Mouse (Mus musculus) midbrain, embryonic 11.5 days (tissue): ENCODE measurements at regions not wholly inside any gene's neighbourhood (a gene's known extent, or its start where the extent isn't known, plus 50 kb on each side); places are given as distances from the start of the nearest gene placed in this dataset.

ENCODE experiments used
- ATAC-seq: fragments of 200-750 bp; cut with Nextera tagmentation; 2 replicates; pipeline ENCODE4 v1.8.0; 2017; ENCODE audit warnings: moderate TSS enrichment, moderate library complexity; ENCODE audit not compliant: low FRiP score
- DNase-seq: peaks from one replicate; pipeline ENCODE4 v3.0.0; 2015; ENCODE audit warnings: low spot score; ENCODE audit errors: missing footprints
- H3K27ac ChIP-seq: fragments of 300-500 bp; sonication (generic); 2 replicates; pipeline ENCODE4 v1.5.1; 2014; ENCODE audit warnings: low read depth, low read length
- H3K27me3 ChIP-seq: fragments of 300-500 bp; sonication (generic); 2 replicates; pipeline ENCODE4 v1.6.1; 2014; ENCODE audit warnings: mild to moderate bottlenecking, low read length, moderate library complexity, mixed read lengths; ENCODE audit not compliant: control insufficient read depth, insufficient read depth
- H3K36me3 ChIP-seq: fragments of 300-500 bp; sonication (generic); 2 replicates; pipeline ENCODE4 v1.6.1; 2014; ENCODE audit warnings: mild to moderate bottlenecking, low read length, moderate library complexity, mixed read lengths; ENCODE audit not compliant: control insufficient read depth, insufficient read depth
- H3K4me1 ChIP-seq: fragments of 300-500 bp; sonication (generic); 2 replicates; pipeline ENCODE4 v1.6.1; 2014; ENCODE audit warnings: low read length; ENCODE audit not compliant: control insufficient read depth, insufficient read depth
- H3K4me2 ChIP-seq: fragments of 300-500 bp; sonication (generic); 2 replicates; pipeline ENCODE4 v1.6.1; 2014; ENCODE audit warnings: mild to moderate bottlenecking, moderate library complexity
- H3K4me3 ChIP-seq: fragments of 300-500 bp; sonication (generic); 2 replicates; pipeline ENCODE4 v1.5.1; 2014; ENCODE audit warnings: low read depth, low read length
- H3K9ac ChIP-seq: fragments of 300-500 bp; sonication (generic); 2 replicates; pipeline ENCODE4 v1.6.1; 2014; ENCODE audit warnings: low read length
- H3K9me3 ChIP-seq: fragments of 300-500 bp; sonication (generic); 2 replicates; pipeline ENCODE4 v1.6.1; 2016; ENCODE audit warnings: low read length; ENCODE audit not compliant: control insufficient read depth
- WGBS: fragments of 180-500 bp; shearing (Covaris S2); extraction: QIAGEN DNeasy Blood & Tissue Kit; methylation state at CpG from one replicate; pipeline ENCODE4 v1.1.7; 2014; 5-methylcytosine and 5-hydroxymethylcytosine counted together

DNA sequence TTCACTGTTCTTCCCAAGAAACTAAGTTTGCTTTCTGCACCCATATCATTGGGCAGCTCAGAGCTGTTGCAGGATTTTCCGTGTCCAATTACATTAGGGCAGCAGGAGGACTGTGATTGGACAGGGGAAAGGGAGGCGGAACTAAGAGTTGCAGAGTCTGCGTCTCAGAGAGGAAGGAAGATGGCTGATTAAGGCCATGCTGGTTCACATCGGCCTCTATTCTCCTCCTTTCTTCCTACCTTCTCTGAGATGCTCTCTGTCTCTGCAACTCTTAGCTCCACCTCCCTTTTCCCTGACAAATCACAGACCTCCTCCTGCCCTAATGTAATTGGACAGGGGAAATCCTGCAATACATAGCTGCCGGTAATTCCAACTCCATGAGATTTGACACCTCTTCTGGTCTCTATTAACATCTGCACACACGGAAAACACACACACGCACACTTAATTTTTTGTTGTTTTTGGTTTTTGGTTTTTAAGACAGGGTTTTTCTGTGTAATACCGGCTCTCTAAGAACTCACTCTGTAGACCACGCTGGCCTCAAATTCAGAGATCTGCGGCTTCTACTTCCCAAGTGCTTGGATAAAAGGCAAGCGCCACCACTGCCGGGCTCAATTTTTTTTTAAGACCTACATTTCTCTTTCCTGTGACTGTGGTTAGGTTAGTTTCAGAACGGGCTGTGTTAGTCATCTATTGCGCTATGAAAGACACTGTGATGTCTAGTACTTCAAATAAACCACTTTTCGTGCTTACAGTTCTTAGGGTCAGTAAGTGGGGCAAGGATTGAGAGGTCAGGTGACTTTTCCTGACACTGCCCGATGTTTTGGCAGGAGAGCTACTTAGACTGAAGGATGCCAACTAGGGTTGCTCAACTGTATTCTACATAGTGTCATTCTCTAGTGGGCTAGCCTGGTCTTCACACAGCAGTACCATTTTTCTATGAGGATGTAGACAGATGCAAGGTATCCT, 628.6 kb upstream of the Gm10131 start:
- no peak overlapping the region for H3K4me2 ChIP-seq
- no peaks in the 10 kb centered on the region for H3K27me3 ChIP-seq
- DNase-seq (no peak), ATAC-seq (no peak)
- no peak overlapping the region for H3K9ac ChIP-seq
- H3K4me3 ChIP-seq = no peak overlapping the region
- H3K27ac ChIP-seq = no peak overlapping the region
- 91% methylated on average over 16 of the region's 16 CpGs for WGBS
- no peaks in the 10 kb centered on the region for H3K36me3 ChIP-seq
- H3K4me1 ChIP-seq = no peaks in the 10 kb centered on the region
- no peaks in the 10 kb centered on the region for H3K9me3 ChIP-seq

DNA sequence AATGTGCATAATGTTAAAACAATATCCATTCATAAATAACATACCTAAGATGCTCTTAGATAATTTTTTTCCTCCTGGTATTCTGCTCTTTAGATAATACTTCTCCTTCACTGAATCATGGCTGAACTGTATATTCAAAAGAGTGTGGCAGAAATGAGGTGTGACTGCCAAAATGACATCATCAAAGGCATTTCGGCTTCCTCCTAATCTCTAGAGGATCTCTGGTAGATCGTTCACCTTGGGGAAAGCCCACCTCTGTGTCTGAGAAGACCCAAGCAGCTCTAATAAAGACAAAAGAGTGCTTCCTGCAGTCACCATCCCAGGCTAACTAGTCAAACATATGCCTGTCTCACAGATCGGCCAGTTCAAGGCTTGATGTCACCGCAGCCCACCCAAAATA, 624.7 kb upstream of the Gm10131 start:
- no peak overlapping the region for H3K27ac ChIP-seq
- DNase-seq (no peak), ATAC-seq (no peak)
- H3K9ac ChIP-seq = no peak overlapping the region
- WGBS = 86% methylated on average over 4 of the region's 4 CpGs
- no peaks in the 10 kb centered on the region for H3K36me3 ChIP-seq
- no peaks in the 10 kb centered on the region for H3K27me3 ChIP-seq
- no peaks in the 10 kb centered on the region for H3K9me3 ChIP-seq
- no peak overlapping the region for H3K4me3 ChIP-seq
- no peak overlapping the region for H3K4me2 ChIP-seq
- H3K4me1 ChIP-seq = 0 out of 2 replicates have a peak, but pooled peaks cover 7% of the 10 kb centered on the region

DNA sequence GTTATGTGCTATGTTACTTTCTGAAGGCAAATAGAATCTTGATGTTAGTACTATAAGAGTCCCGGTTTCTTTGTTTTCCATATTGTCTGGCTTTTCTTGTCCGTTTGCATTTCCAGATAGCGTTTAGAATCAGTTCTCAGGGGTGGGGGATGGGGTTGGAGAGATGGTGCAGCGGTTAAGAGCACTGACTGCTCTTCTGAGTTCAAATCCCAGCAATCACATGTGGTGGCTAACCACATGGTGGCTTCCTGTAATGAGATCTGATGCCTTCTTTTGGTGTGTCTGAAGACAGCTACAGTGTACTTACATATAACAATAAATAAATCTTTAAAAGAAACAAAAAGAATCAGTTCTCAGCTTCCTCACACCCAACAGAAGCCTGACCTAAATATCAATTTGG, 623.5 kb upstream of the Gm10131 start:
- no peak for ATAC-seq
- H3K9me3 ChIP-seq = no peaks in the 10 kb centered on the region
- no peak overlapping the region for H3K4me3 ChIP-seq
- H3K27me3 ChIP-seq = no peaks in the 10 kb centered on the region
- no peak overlapping the region for H3K27ac ChIP-seq
- H3K36me3 ChIP-seq = no peaks in the 10 kb centered on the region
- H3K9ac ChIP-seq = no peak overlapping the region
- 0 out of 2 replicates have a peak, but pooled peaks cover 7% of the 10 kb centered on the region for H3K4me1 ChIP-seq
- 81% methylated on average over 4 of the region's 4 CpGs for whole genome bisulfite sequencing
- no peak overlapping the region for H3K4me2 ChIP-seq
- DNase-seq = no peak

DNA sequence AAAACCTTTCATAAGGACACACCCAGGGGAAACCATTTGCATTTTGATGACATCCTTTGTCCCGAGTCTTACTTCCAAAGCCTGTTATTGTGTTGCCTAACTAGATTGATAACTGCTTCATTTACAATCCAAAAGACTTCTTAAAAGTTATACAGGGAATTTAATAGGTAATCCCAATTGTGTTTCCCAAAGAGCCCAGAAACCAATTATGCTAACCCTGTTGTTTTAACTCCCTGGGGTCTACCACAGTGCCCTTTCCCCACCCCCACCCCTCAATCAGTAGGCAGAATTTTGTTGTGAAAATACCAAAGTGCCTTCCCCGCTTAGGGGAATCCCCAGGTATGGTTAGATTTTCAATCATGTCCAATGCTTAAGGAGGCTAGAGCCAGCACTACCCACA, 621.3 kb upstream of the Gm10131 start:
- Histone ChIP-seq H3K4me3 (no peak overlapping the region), H3K4me1 (peaks cover 7% of the 10 kb centered on the region; the same call in 1 of the 2 replicates), H3K4me2 (no peak overlapping the region), H3K36me3 (no peaks in the 10 kb centered on the region), H3K27ac (no peak overlapping the region), H3K9ac (no peak overlapping the region), H3K27me3 (no peaks in the 10 kb centered on the region), H3K9me3 (no peaks in the 10 kb centered on the region)
- WGBS = 8% methylated on average over 2 of the region's 2 CpGs
- ATAC-seq (no peak), DNase-seq (peak; percentile 82)

DNA sequence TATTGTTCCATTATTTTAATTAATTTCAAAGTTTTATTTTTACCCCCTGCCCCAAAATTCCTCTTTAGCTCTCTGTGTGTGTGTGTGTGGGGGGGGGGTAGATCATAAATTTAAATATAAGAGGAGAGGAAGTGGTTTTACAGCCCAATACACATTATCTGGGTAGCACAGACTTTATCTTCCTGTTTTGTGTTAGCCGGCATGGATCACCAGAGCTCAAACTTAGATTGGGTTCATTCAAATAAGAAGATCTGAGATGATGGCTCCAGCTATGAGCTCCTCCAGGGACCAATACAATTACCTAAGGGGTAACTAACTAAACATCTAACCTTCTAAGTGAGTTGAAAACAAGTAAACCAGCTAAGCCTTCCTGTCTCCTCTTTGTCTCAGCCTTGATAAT, 620.8 kb upstream of the Gm10131 start:
- WGBS = 15% methylated on average over 1 of the region's 1 CpGs
- Histone ChIP-seq H3K9me3 (no peaks in the 10 kb centered on the region), H3K36me3 (no peaks in the 10 kb centered on the region), H3K4me3 (no peak overlapping the region), H3K4me1 (peaks cover 9% of the 10 kb centered on the region; the same call in 1 of the 2 replicates), H3K9ac (no peak overlapping the region), H3K27me3 (no peaks in the 10 kb centered on the region), H3K27ac (no peak overlapping the region), H3K4me2 (no peak overlapping the region)
- ATAC-seq = no peak
- DNase-seq = no peak

DNA sequence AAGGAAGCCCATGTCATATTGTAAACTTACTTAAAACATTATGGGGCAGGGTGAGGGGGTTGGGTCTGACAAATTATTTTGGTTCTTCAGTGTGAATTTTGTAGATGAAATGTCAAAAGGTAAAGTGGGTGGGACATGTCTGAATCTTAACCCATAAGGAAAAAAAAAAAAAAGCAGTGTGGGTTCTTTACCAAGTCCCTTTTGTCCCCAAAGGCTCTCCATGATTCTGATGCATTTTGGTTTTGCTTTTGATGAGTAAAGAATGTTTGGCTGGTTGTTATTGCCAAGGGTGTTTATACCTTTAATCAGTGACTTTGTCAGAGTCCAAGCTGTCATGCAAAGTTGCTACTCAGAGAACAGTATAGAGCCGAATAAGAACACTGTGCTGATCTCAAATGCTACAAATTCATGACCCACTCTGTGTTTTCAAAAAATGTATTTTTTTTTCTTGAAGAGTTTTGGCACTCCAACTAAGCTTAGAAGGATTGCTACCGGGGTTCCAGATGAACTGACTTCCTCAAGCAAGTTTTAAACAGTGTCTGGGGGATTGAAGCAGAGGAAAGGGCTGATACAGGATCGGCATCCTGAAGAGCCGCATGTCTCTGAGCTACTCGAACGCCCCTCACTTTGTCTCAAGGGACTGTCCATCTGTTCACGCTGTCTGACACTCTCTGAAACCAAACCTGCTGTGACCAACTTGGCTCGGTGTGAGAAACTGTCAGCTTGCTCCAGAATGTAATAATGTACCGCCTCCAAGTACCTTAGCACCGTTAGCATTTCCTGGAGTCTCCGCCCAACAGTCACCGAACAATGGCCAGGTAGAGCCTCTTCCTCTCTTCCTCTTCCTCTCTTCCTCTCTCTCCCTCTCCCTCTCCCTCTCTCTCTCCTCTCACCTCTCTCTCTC, 619.8 kb upstream of the Gm10131 start:
- Histone ChIP-seq H3K4me2 (no peak overlapping the region), H3K9me3 (no peaks in the 10 kb centered on the region), H3K9ac (no peak overlapping the region), H3K36me3 (no peaks in the 10 kb centered on the region), H3K27ac (no peak overlapping the region), H3K4me3 (no peak overlapping the region), H3K4me1 (peaks cover 9% of the 10 kb centered on the region; the same call in 1 of the 2 replicates), H3K27me3 (no peaks in the 10 kb centered on the region)
- ATAC-seq = peak; percentile 61
- WGBS = 23% methylated on average over 12 of the region's 12 CpGs
- peak; percentile 84 for DNase-seq

DNA sequence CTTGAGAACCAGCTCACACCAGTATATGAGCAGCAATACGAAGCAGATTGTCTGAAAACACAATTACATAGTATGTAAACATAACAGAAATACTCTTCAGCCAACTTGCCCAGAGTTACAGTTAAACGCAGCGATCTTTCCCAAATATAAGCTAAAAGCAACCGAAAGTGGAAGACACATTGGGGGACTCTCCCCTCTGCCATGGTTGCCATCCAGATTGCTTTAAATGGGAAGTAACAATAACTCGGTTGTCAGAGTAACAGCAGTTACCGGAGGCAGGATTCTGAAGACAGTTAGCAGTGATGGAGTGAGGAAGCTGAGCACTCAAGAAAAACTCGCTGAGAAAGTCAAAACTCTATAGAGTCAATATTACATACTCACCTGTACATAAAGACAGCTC, 618.0 kb upstream of the Gm10131 start:
- H3K9ac ChIP-seq = no peak overlapping the region
- 89% methylated on average over 7 of the region's 7 CpGs for WGBS
- H3K27ac ChIP-seq = no peak overlapping the region
- H3K9me3 ChIP-seq = no peaks in the 10 kb centered on the region
- H3K36me3 ChIP-seq = no peaks in the 10 kb centered on the region
- no peak overlapping the region for H3K4me2 ChIP-seq
- H3K4me3 ChIP-seq = no peak overlapping the region
- ATAC-seq (no peak), DNase-seq (no peak)
- H3K27me3 ChIP-seq = no peaks in the 10 kb centered on the region
- H3K4me1 ChIP-seq = peaks cover 9% of the 10 kb centered on the region; the same call in 1 of the 2 replicates

DNA sequence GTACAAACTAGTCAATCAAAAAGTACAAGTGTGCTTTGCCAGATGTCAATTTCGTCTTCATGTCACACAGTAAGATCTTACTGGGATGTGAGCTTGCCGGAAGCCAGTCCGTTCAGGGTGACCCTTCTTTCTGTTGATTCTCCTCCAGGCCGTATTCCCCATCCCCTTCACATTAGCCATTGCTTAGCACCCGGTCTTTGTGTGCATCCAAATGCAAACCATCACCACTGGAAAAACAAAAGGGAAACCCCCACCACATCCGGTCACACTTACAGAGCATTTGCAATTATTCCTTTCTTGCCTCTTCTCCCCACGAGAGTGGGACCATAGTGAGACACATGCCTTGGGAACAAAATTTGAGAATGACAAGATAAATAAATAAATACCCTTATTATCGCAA, 616.2 kb upstream of the Gm10131 start:
- Histone ChIP-seq H3K27ac (no peak overlapping the region), H3K9ac (no peak overlapping the region), H3K4me2 (no peak overlapping the region), H3K4me1 (peaks cover 5% of the 10 kb centered on the region; the same call in 1 of the 2 replicates), H3K36me3 (no peaks in the 10 kb centered on the region), H3K27me3 (no peaks in the 10 kb centered on the region), H3K9me3 (no peaks in the 10 kb centered on the region), H3K4me3 (no peak overlapping the region)
- no peak for DNase-seq
- 69% methylated on average over 8 of the region's 8 CpGs for WGBS
- ATAC-seq = no peak
